Mouse (Mus musculus): ENCODE measurements around the gene Kif18a. TPM values are rescaled to one million over a fixed set of nuclear protein-coding genes. Genes with fewer than 3 reads are reported as not detected.

Kif18a gene
- polyA plus RNA-seq, 1 experiment = 0.28 TPM

GRCm38 (mm10) chr2:109374881-109375280 is 94.3 kb downstream of the Kif18a start:
- DNase-seq (ENCODE audit: low read depth) = no peak

- DNase-seq (ENCODE audit: low read depth) = no peak
Measured at GRCm38 (mm10) chr2:109384019-109384418, 103.5 kb downstream of the Kif18a start.

- no peak for DNase-seq (ENCODE audit: low read depth)
Measured at GRCm38 (mm10) chr2:109386211-109386610, 105.7 kb downstream of the Kif18a start.

- no peak for DNase-seq (ENCODE audit: low read depth)
Measured at GRCm38 (mm10) chr2:109388733-109389132, 108.2 kb downstream of the Kif18a start.

- DNase-seq (ENCODE audit: low read depth) = no peak
Measured at GRCm38 (mm10) chr2:109389977-109390376, 109.4 kb downstream of the Kif18a start.

Other genes with a start within 250 kb of the Kif18a start
- 5.1 and 7.7 TPM in 2 replicates for gene Mettl15, start within 50 bp of the Kif18a start, polyA plus RNA-seq (2012; rRNA removed)